Mouse (Mus musculus): Measurements from ENCODE around the gene Dnase2a. TPM values are rescaled to one million over a fixed set of nuclear protein-coding genes. Genes with fewer than 3 reads are reported as not detected.

Dnase2a gene
- 10 to 100 TPM; 19.0 to 25.7 TPM for total RNA-seq (2023)

GRCm38 (mm10) chr8:84908421-84909161 is at the start of gene Dnase2a:
TSS of gene Dnase2a (plus strand) at chr8:84908560.

GRCm38 (mm10) chr8:84871376-84872308 is 36.7 kb upstream of the Dnase2a start, which contains the start of gene Syce2:
TSS of gene Syce2 (plus strand) at chr8:84872111.

GRCm38 (mm10) chr8:84893709-84894134 is 14.6 kb upstream of the Dnase2a start, which contains the start of gene Gcdh:
TSS of gene Gcdh (minus strand) at chr8:84893921.

GRCm38 (mm10) chr8:84901752-84902151 is 6.6 kb upstream of the Dnase2a start, which contains the start of gene Klf1:
TSS of gene Klf1 (plus strand) at chr8:84901928.

GRCm38 (mm10) chr8:84936962-84937546 is 28.7 kb downstream of the Dnase2a start, which contains the start of gene Mast1:
TSS of gene Mast1 (minus strand) at chr8:84937359.

GRCm38 (mm10) chr8:84946528-84947240 is 38.3 kb downstream of the Dnase2a start, which contains the start of gene Rtbdn:
TSS of gene Rtbdn (plus strand) at chr8:84946991.

GRCm38 (mm10) chr8:84969241-84970134 is 61.1 kb downstream of the Dnase2a start, which contains the start of the genes Gm49661, Prdx2 and Rnaseh2a:
TSS of gene Gm49661 (minus strand) at chr8:84969433.
TSS of gene Prdx2 (plus strand) at chr8:84969587.
TSS of gene Rnaseh2a (minus strand) at chr8:84969767.

Other genes starting within 250 kb of the Dnase2a start
- gene Ier2, start 245.7 kb upstream of the Dnase2a start, total RNA-seq (2023), result 100 to 1,000 TPM; 716 to 822 TPM
- 10 to 100 TPM; 25.4 to 35.6 TPM for gene Trmt1, start 222.3 kb upstream of the Dnase2a start, total RNA-seq (2023)
- gene Nacc1, start 220.7 kb upstream of the Dnase2a start, total RNA-seq (2023), result 10 to 100 TPM; 34.0 to 39.2 TPM
- gene Lyl1, start 207.1 kb upstream of the Dnase2a start, total RNA-seq (2023), result 100 to 1,000 TPM; 102 to 117 TPM
- gene G430095P16Rik, start 185.6 kb upstream of the Dnase2a start, total RNA-seq (2023), result 10 to 100 TPM in 1 of 2 experiments, 1 to 10 TPM in 1; 7.7 to 11.2 TPM
- gene Nfix, start 108.2 kb upstream of the Dnase2a start, total RNA-seq (2023), result 10 to 100 TPM; 19.5 to 24.7 TPM
- gene Dand5, start 85.7 kb upstream of the Dnase2a start, total RNA-seq (2023), result 1 to 10 TPM in 1 of 2 experiments, under 1 TPM in 1; 0.95 to 1.0 TPM
- 1 to 10 TPM; 6.1 to 6.9 TPM for gene Gadd45gip1, start 77.0 kb upstream of the Dnase2a start, total RNA-seq (2023)
- 10 to 100 TPM; 38.7 to 39.0 TPM for gene Rad23a, start 67.9 kb upstream of the Dnase2a start, total RNA-seq (2023)
- gene Calr, start 61.6 kb upstream of the Dnase2a start, total RNA-seq (2023), result 100 to 1,000 TPM; 286 to 287 TPM
- 10 to 100 TPM; 29.4 to 29.6 TPM for gene Farsa, start 51.6 kb upstream of the Dnase2a start, total RNA-seq (2023)
- 10 to 100 TPM; 13.6 to 16.0 TPM for gene Syce2, start 36.4 kb upstream of the Dnase2a start, total RNA-seq (2023)
- 1 to 10 TPM; 5.6 TPM for gene Gcdh, start 14.6 kb upstream of the Dnase2a start, total RNA-seq (2023)
- gene Klf1, start 6.6 kb upstream of the Dnase2a start, total RNA-seq (2023), result 10 to 100 TPM in 1 of 2 experiments, 1 to 10 TPM in 1; 6.4 to 17.8 TPM
- gene Mast1, start 28.8 kb downstream of the Dnase2a start, total RNA-seq (2023), result not detected
- gene Rtbdn, start 38.4 kb downstream of the Dnase2a start, total RNA-seq (2023), result not detected
- not detected for gene Gm49661, start 60.9 kb downstream of the Dnase2a start, total RNA-seq (2023)
- gene Prdx2, start 61.0 kb downstream of the Dnase2a start, total RNA-seq (2023), result 100 to 1,000 TPM in 1 of 2 experiments, 10 to 100 TPM in 1; 83.7 to 137 TPM
- 10 to 100 TPM; 32.2 to 37.0 TPM for gene Rnaseh2a, start 61.2 kb downstream of the Dnase2a start, total RNA-seq (2023)
- gene Junb, start 70.2 kb downstream of the Dnase2a start, total RNA-seq (2023), result 100 to 1,000 TPM; 884 to 937 TPM
- 1 to 10 TPM; 1.0 to 1.2 TPM for gene Hook2, start 82.0 kb downstream of the Dnase2a start, total RNA-seq (2023)
- gene Best2, start 106.0 kb downstream of the Dnase2a start, total RNA-seq (2023), result not detected
- gene Asna1, start 116.7 kb downstream of the Dnase2a start, total RNA-seq (2023), result 10 to 100 TPM; 57.0 to 57.8 TPM
- 100 to 1,000 TPM; 147 to 163 TPM for gene Trir, start 118.3 kb downstream of the Dnase2a start, total RNA-seq (2023)
- gene Tnpo2, start 128.4 kb downstream of the Dnase2a start, total RNA-seq (2023), result 10 to 100 TPM; 33.7 to 38.2 TPM
- gene Fbxw9, start 151.5 kb downstream of the Dnase2a start, total RNA-seq (2023), result 1 to 10 TPM; 4.5 to 5.5 TPM
- gene Gm5741, start 159.4 kb downstream of the Dnase2a start, total RNA-seq (2023), result not detected
- gene Dhps, start 163.2 kb downstream of the Dnase2a start, total RNA-seq (2023), result 10 to 100 TPM; 35.3 to 45.7 TPM
- gene Wdr83os, start 172.2 kb downstream of the Dnase2a start, total RNA-seq (2023), result 10 to 100 TPM; 34.0 to 35.8 TPM
- 10 to 100 TPM in 1 of 2 experiments, 1 to 10 TPM in 1; 9.7 to 13.2 TPM for gene Wdr83, start 172.7 kb downstream of the Dnase2a start, total RNA-seq (2023)
- gene Man2b1, start 174.7 kb downstream of the Dnase2a start, total RNA-seq (2023), result 100 to 1,000 TPM; 307 to 319 TPM
- gene Zfp791, start 214.5 kb downstream of the Dnase2a start, total RNA-seq (2023), result not detected
- gene Cks1brt, start 243.4 kb downstream of the Dnase2a start, total RNA-seq (2023), result not detected

All from neutrophil, adult 59 days (primary cell).